Mouse (Mus musculus) cerebellum, adult 2 months (tissue): ENCODE results near the gene Tmem131. TPM values are rescaled to one million over a fixed set of nuclear protein-coding genes. Genes with fewer than 3 reads are reported as not detected.

ENCODE experiments used
- DNase-seq, 2 experiments: peaks; one replicate each; pipeline ENCODE4 v3.0.0; 2021
- H3K27ac ChIP-seq: fragments of 200-500 bp; 2 replicates; pipeline ENCODE4 v1.5.1; 2012; ENCODE audit warnings: low read length, control low read depth, inconsistent platforms; ENCODE audit not compliant: insufficient read depth
- H3K27me3 ChIP-seq: fragments of 200-500 bp; 2 replicates; pipeline ENCODE4 v1.6.1; 2012; ENCODE audit warnings: inconsistent platforms, mild to moderate bottlenecking, low read length, moderate library complexity; ENCODE audit not compliant: control insufficient read depth, insufficient read depth
- H3K4me1 ChIP-seq: fragments of 200-500 bp; 2 replicates; pipeline ENCODE4 v1.6.1; 2011; ENCODE audit warnings: low read length; ENCODE audit not compliant: control insufficient read depth, insufficient read depth
- H3K4me3 ChIP-seq: fragments of 200-500 bp; replicated peaks from 2 replicates; pipeline ENCODE3; 2011; ENCODE audit warnings: mild to moderate bottlenecking, low read depth, low read length, control low read depth; ENCODE audit not compliant: insufficient read depth
- CTCF ChIP-seq: fragments of 200-500 bp; IDR thresholded peaks from 2 replicates; pipeline ENCODE4 v1.5.1; 2011; ENCODE audit warnings: low read depth, mild to moderate bottlenecking, control low read depth, low read length, moderate library complexity, borderline replicate concordance; ENCODE audit not compliant: insufficient read depth
- POLR2A ChIP-seq: fragments of 200-500 bp; IDR thresholded peaks from 2 replicates; pipeline ENCODE4 v1.6.1; 2011; ENCODE audit warnings: low read length, control low read depth, borderline replicate concordance; ENCODE audit not compliant: insufficient read depth
- WGBS: fragments of 180-500 bp; shearing (Covaris S2); methylation state at CpG from one replicate; pipeline ENCODE4 v1.1.7; 2018; 5-methylcytosine and 5-hydroxymethylcytosine counted together
- polyA plus RNA-seq: library from polyadenylated mRNA; depleted of rRNA; stranded (reverse); fragments of >200 nt; gene quantifications from 2 replicates; pipeline ENCODE4 v1.2.3, GENCODE M21; 2012

The Tmem131 gene
- polyA plus RNA-seq, 1 experiment = 31.4 TPM

- Histone ChIP-seq H3K27me3 (no peaks in the 10 kb centered on the region), H3K4me3 (peak overlapping the region; percentile 44), H3K4me1 (0 out of 2 replicates have a peak, but pooled peaks cover 8% of the 10 kb centered on the region), H3K27ac (no peak overlapping the region; the same call in 1 of the 2 replicates)
- peak; percentile 47 to 51 for DNase-seq
- WGBS = 1% methylated on average over 16 of the region's 16 CpGs
- TF ChIP-seq CTCF (peak; percentile 24; the same call in 1 of the 2 replicates), POLR2A (no peak)
These were observed 158.2 kb downstream of the Tmem131 start for GRCm38 (mm10) chr1:36785238-36785641.

- 3% methylated on average over 20 of the region's 20 CpGs for WGBS
- DNase-seq = peak; percentile 91 to 93
- H3K4me1 ChIP-seq = 0 out of 2 replicates have a peak, but pooled peaks cover 8% of the 10 kb centered on the region
- peak overlapping the region; percentile 44 for H3K4me3 ChIP-seq
- no peaks in the 10 kb centered on the region for H3K27me3 ChIP-seq
- peak overlapping the region; percentile 14; the same call in 1 of the 2 replicates for H3K27ac ChIP-seq
- TF ChIP-seq POLR2A (0 out of 2 replicates have a peak, but pooled peaks have one; percentile 10), CTCF (peak; percentile 88)
These were observed 158.9 kb downstream of the Tmem131 start for GRCm38 (mm10) chr1:36784365-36785134.

- Histone ChIP-seq H3K4me1 (0 out of 2 replicates have a peak, but pooled peaks cover 8% of the 10 kb centered on the region), H3K4me3 (no peak overlapping the region), H3K27ac (no peak overlapping the region), H3K27me3 (no peaks in the 10 kb centered on the region)
- TF ChIP-seq CTCF = no peak
- TF ChIP-seq POLR2A = no peak
- WGBS = 29% methylated on average over 11 of the region's 11 CpGs
- DNase-seq = peak; percentile 46 to 49
These were observed 161.0 kb downstream of the Tmem131 start for GRCm38 (mm10) chr1:36782476-36782875.

GRCm38 (mm10) chr1:36780793-36781192 lies 162.7 kb downstream of the Tmem131 start:
- no peak overlapping the region for H3K27ac ChIP-seq
- WGBS = 84% methylated on average over 13 of the region's 13 CpGs
- no peaks in the 10 kb centered on the region for H3K27me3 ChIP-seq
- no peak for DNase-seq
- H3K4me1 ChIP-seq = 0 out of 2 replicates have a peak, but pooled peaks cover 8% of the 10 kb centered on the region
- no peak for TF ChIP-seq POLR2A
- TF ChIP-seq CTCF = no peak
- H3K4me3 ChIP-seq = no peak overlapping the region

- H3K4me3 ChIP-seq = no peak overlapping the region
- no peaks in the 10 kb centered on the region for H3K27me3 ChIP-seq
- TF ChIP-seq CTCF (no peak), POLR2A (no peak)
- no peak for DNase-seq
- H3K27ac ChIP-seq = no peak overlapping the region
- WGBS = 88% methylated on average over 9 of the region's 9 CpGs
- no peaks in the 10 kb centered on the region for H3K4me1 ChIP-seq
These were observed 171.1 kb downstream of the Tmem131 start for GRCm38 (mm10) chr1:36772198-36772934.

- 18% methylated on average over 27 of the region's 27 CpGs for WGBS
These were observed 172.5 kb downstream of the Tmem131 start for GRCm38 (mm10) chr1:36770998-36771397.

GRCm38 (mm10) chr1:36769951-36770350 lies 173.5 kb downstream of the Tmem131 start:
- no peak for DNase-seq
- H3K27ac ChIP-seq = no peak overlapping the region
- no peaks in the 10 kb centered on the region for H3K27me3 ChIP-seq
- no peaks in the 10 kb centered on the region for H3K4me1 ChIP-seq
- WGBS = 90% methylated on average over 1 of the region's 1 CpGs
- H3K4me3 ChIP-seq = no peak overlapping the region
- TF ChIP-seq CTCF (no peak), POLR2A (no peak)

More at GRCm38 (mm10) chr1:36770998-36771397, 172.5 kb downstream of the Tmem131 start:
- Histone ChIP-seq H3K4me1 (no peaks in the 10 kb centered on the region), H3K4me3 (no peak overlapping the region), H3K27ac (no peak overlapping the region), H3K27me3 (no peaks in the 10 kb centered on the region)
- TF ChIP-seq CTCF (no peak), POLR2A (no peak)
- DNase-seq = no peak
